Mouse (Mus musculus) liver, embryonic 11.5 days (tissue): Measurements from ENCODE around the gene Ppm1g. TPM values are rescaled to one million over a fixed set of nuclear protein-coding genes. Genes with fewer than 3 reads are reported as not detected.
A peak's percentile ranks its signal among the peaks of the same experiment; 100 is the strongest.

Experiments
- ATAC-seq: fragments of 200-750 bp; cut with Nextera tagmentation; replicated peaks from 2 replicates; pipeline ENCODE4 v1.8.0; 2017; ENCODE audit warnings: moderate number of reproducible peaks, mild to moderate bottlenecking, moderate TSS enrichment, moderate library complexity; ENCODE audit not compliant: low FRiP score
- DNase-seq: peaks from one replicate; pipeline ENCODE4 v3.0.0-alpha.2; 2017; ENCODE audit warnings: low spot score
- H3K27ac ChIP-seq: fragments of 300-500 bp; sonication (generic); 2 replicates; pipeline ENCODE4 v1.5.1; 2014; ENCODE audit warnings: mild to moderate bottlenecking, low read depth, low read length, control low read depth
- H3K27me3 ChIP-seq: fragments of 300-500 bp; sonication (generic); replicated peaks from 2 replicates; pipeline ENCODE4 v1.6.1; 2014; ENCODE audit warnings: low read length, mixed read lengths; ENCODE audit not compliant: control insufficient read depth, insufficient read depth
- H3K36me3 ChIP-seq: fragments of 300-500 bp; sonication (generic); 2 replicates; pipeline ENCODE4 v1.6.1; 2014; ENCODE audit warnings: mild to moderate bottlenecking, low read length, moderate library complexity, mixed read lengths; ENCODE audit not compliant: control insufficient read depth, insufficient read depth
- H3K4me1 ChIP-seq: fragments of 300-500 bp; sonication (generic); replicated peaks from 2 replicates; pipeline ENCODE4 v1.6.1; 2014; ENCODE audit warnings: low read length, mixed read lengths; ENCODE audit not compliant: control insufficient read depth, insufficient read depth
- H3K4me2 ChIP-seq: fragments of 300-500 bp; sonication (generic); 2 replicates; pipeline ENCODE4 v1.6.1; 2014; ENCODE audit warnings: mild to moderate bottlenecking, control low read depth, moderate library complexity
- H3K4me3 ChIP-seq: fragments of 300-500 bp; sonication (generic); 2 replicates; pipeline ENCODE4 v1.5.1; 2014; ENCODE audit warnings: low read depth, low read length, control low read depth
- H3K9ac ChIP-seq: fragments of 300-500 bp; sonication (generic); 2 replicates; pipeline ENCODE4 v1.6.1; 2014; ENCODE audit warnings: low read depth, low read length, control low read depth
- H3K9me3 ChIP-seq: fragments of 300-500 bp; sonication (generic); 2 replicates; pipeline ENCODE4 v1.6.1; 2016; ENCODE audit warnings: low read length, inconsistent platforms, mixed read lengths; ENCODE audit not compliant: control insufficient read depth
- WGBS: fragments of 180-500 bp; shearing (Covaris S2); extraction: QIAGEN DNeasy Blood & Tissue Kit; methylation state at CpG from one replicate; pipeline ENCODE4 v1.1.7; 2014; 5-methylcytosine and 5-hydroxymethylcytosine counted together
- polyA plus RNA-seq: library from polyadenylated mRNA; unstranded; fragments of >200 nt; fragmentation: Nextera tagmentation; extraction: Ambion mirVana; gene quantifications from 2 replicates; pipeline ENCODE4 v1.2.1, GENCODE M21; 2014

Ppm1g gene
- polyA plus RNA-seq, 1 experiment from 2014 or later: 220 TPM

- ATAC-seq (no peak), DNase-seq (peak; percentile 30)
- Histone ChIP-seq H3K9me3 (no peaks in the 10 kb centered on the region), H3K4me1 (peaks cover 6% of the 10 kb centered on the region; the same call in 1 of the 2 replicates), H3K36me3 (peaks cover 28% of the 10 kb centered on the region), H3K4me3 (no peak overlapping the region), H3K9ac (no peak overlapping the region), H3K4me2 (peak overlapping the region; percentile 33; the same call in 1 of the 2 replicates), H3K27ac (no peak overlapping the region), H3K27me3 (no peaks in the 10 kb centered on the region)
- WGBS: 82% methylated on average over 16 of the region's 16 CpGs
Measured at GRCm38 (mm10) chr5:31252795-31253545, 32.5 kb upstream of the Ppm1g start.

- no peaks in the 10 kb centered on the region for H3K9me3 ChIP-seq
- ATAC-seq (peak; percentile 9; the same call in 1 of the 2 replicates), DNase-seq (no peak)
- H3K4me3 ChIP-seq: peak overlapping the region; percentile 47
- H3K4me2 ChIP-seq: peak overlapping the region; percentile 60
- H3K27ac ChIP-seq: no peak overlapping the region
- 57% methylated on average over 10 of the region's 10 CpGs for WGBS
- H3K4me1 ChIP-seq: peaks cover 6% of the 10 kb centered on the region; the same call in 1 of the 2 replicates
- no peaks in the 10 kb centered on the region for H3K27me3 ChIP-seq
- peaks cover 28% of the 10 kb centered on the region for H3K36me3 ChIP-seq
- no peak overlapping the region for H3K9ac ChIP-seq
Measured at GRCm38 (mm10) chr5:31252151-31252550, 31.7 kb upstream of the Ppm1g start.

GRCm38 (mm10) chr5:31251541-31252101, 31.1 kb upstream of the Ppm1g start, which contains the start of gene Krtcap3:
Krtcap3 (plus strand) TSS chr5:31251691.
- peaks cover 28% of the 10 kb centered on the region for H3K36me3 ChIP-seq
- DNase-seq: peak; percentile 57
- no peaks in the 10 kb centered on the region for H3K9me3 ChIP-seq
- WGBS: 48% methylated on average over 47 of the region's 47 CpGs
- ATAC-seq: peak; percentile 76
- H3K4me3 ChIP-seq: peak within 1 kb of the TSS; percentile 47
- H3K27ac ChIP-seq: no peak within 1 kb of the TSS
- H3K27me3 ChIP-seq: no peaks in the 10 kb centered on the region
- peaks cover 6% of the 10 kb centered on the region; the same call in 1 of the 2 replicates for H3K4me1 ChIP-seq
- peak within 1 kb of the TSS; percentile 56 for H3K9ac ChIP-seq
- peak within 1 kb of the TSS; percentile 60 for H3K4me2 ChIP-seq

GRCm38 (mm10) chr5:31250716-31251115, 30.2 kb upstream of the Ppm1g start:
- H3K27me3 ChIP-seq: no peaks in the 10 kb centered on the region
- H3K4me3 ChIP-seq: no peak overlapping the region
- no peak overlapping the region for H3K9ac ChIP-seq
- DNase-seq (no peak), ATAC-seq (no peak)
- peaks cover 34% of the 10 kb centered on the region for H3K36me3 ChIP-seq
- H3K4me2 ChIP-seq: no peak overlapping the region
- H3K4me1 ChIP-seq: peaks cover 6% of the 10 kb centered on the region; the same call in 1 of the 2 replicates
- H3K27ac ChIP-seq: no peak overlapping the region
- 65% methylated on average over 4 of the region's 4 CpGs for WGBS
- H3K9me3 ChIP-seq: no peaks in the 10 kb centered on the region

GRCm38 (mm10) chr5:31242191-31242590, 21.7 kb upstream of the Ppm1g start:
- Histone ChIP-seq H3K4me2 (peak overlapping the region; percentile 97), H3K27ac (no peak overlapping the region), H3K9ac (no peak overlapping the region; the same call in 1 of the 2 replicates), H3K9me3 (no peaks in the 10 kb centered on the region), H3K36me3 (peaks cover 16% of the 10 kb centered on the region), H3K4me3 (peak overlapping the region; percentile 94), H3K27me3 (no peaks in the 10 kb centered on the region), H3K4me1 (peaks cover 10% of the 10 kb centered on the region)
- WGBS: 30% methylated on average over 10 of the region's 10 CpGs
- DNase-seq (no peak), ATAC-seq (no peak)

GRCm38 (mm10) chr5:31241522-31242034, 21.1 kb upstream of the Ppm1g start:
- peak; percentile 42 for DNase-seq
- peak overlapping the region; percentile 94 for H3K4me3 ChIP-seq
- peaks cover 10% of the 10 kb centered on the region for H3K4me1 ChIP-seq
- H3K27me3 ChIP-seq: no peaks in the 10 kb centered on the region
- ATAC-seq: peak; percentile 39
- H3K36me3 ChIP-seq: peaks cover 16% of the 10 kb centered on the region
- H3K27ac ChIP-seq: peak overlapping the region; percentile 94
- peak overlapping the region; percentile 97 for H3K4me2 ChIP-seq
- WGBS: under 1% methylated on average over 13 of the region's 13 CpGs
- peak overlapping the region; percentile 87 for H3K9ac ChIP-seq
- H3K9me3 ChIP-seq: no peaks in the 10 kb centered on the region

GRCm38 (mm10) chr5:31240637-31241521, 20.4 kb upstream of the Ppm1g start, which contains the start of the genes Nrbp1 and Gm9970:
Nrbp1 (plus strand) TSS chr5:31240864.
Gm9970 (minus strand) TSS chr5:31241232.
- Histone ChIP-seq H3K4me1 (peaks cover 10% of the 10 kb centered on the region), H3K27me3 (no peaks in the 10 kb centered on the region), H3K4me2 (peak within 1 kb of the TSS; percentile 97), H3K27ac (peak within 1 kb of the TSS; percentile 94), H3K9ac (peak within 1 kb of the TSS; percentile 87), H3K4me3 (peak within 1 kb of the TSS; percentile 94), H3K9me3 (no peaks in the 10 kb centered on the region), H3K36me3 (peaks cover 11% of the 10 kb centered on the region)
- WGBS: under 1% methylated on average over 100 of the region's 103 CpGs
- ATAC-seq (peak; percentile 98), DNase-seq (peak; percentile 91)

- Histone ChIP-seq H3K4me3 (no peak overlapping the region), H3K27me3 (no peaks in the 10 kb centered on the region), H3K4me2 (no peak overlapping the region), H3K36me3 (no peaks in the 10 kb centered on the region), H3K9ac (no peak overlapping the region), H3K4me1 (no peaks in the 10 kb centered on the region), H3K27ac (no peak overlapping the region), H3K9me3 (no peaks in the 10 kb centered on the region)
- WGBS: 50% methylated on average over 1 of the region's 1 CpGs
- ATAC-seq: no peak
- no peak for DNase-seq
Measured at GRCm38 (mm10) chr5:31226641-31227040, 6.2 kb upstream of the Ppm1g start.
